Mouse (Mus musculus) stomach, embryonic 14.5 days (tissue): ENCODE measurements around the gene Eepd1. TPM values are rescaled to one million over a fixed set of nuclear protein-coding genes. Genes with fewer than 3 reads are reported as not detected.
"Not testable (repeated sequence)": the region's sequence is repeated elsewhere in the genome, so short reads cannot be mapped to it uniquely, and the experiment has no call there.

Experiments
- ATAC-seq: fragments of 200-750 bp; cut with Nextera tagmentation; 2 replicates; pipeline ENCODE4 v1.8.0; 2017; ENCODE audit warnings: low read depth, moderate TSS enrichment; ENCODE audit not compliant: insufficient number of reproducible peaks, insufficient read depth, low FRiP score
- H3K27ac ChIP-seq: fragments of 300-500 bp; sonication (generic); 2 replicates; pipeline ENCODE4 v1.5.1; 2014; ENCODE audit warnings: mild to moderate bottlenecking, low read length, moderate library complexity, mixed read lengths
- H3K27me3 ChIP-seq: fragments of 300-500 bp; sonication (generic); 2 replicates; pipeline ENCODE4 v1.6.1; 2014; ENCODE audit warnings: low read length, control low read depth, mixed read lengths; ENCODE audit not compliant: control insufficient read depth, insufficient read depth
- H3K36me3 ChIP-seq: fragments of 300-500 bp; sonication (generic); 2 replicates; pipeline ENCODE4 v1.6.1; 2014; ENCODE audit warnings: mild to moderate bottlenecking, control low read depth, low read length, moderate library complexity, mixed read lengths; ENCODE audit not compliant: control insufficient read depth, insufficient read depth
- H3K4me1 ChIP-seq: fragments of 300-500 bp; sonication (generic); 2 replicates; pipeline ENCODE4 v1.6.1; 2014; ENCODE audit warnings: low read length, control low read depth, mixed read lengths; ENCODE audit not compliant: control insufficient read depth, insufficient read depth
- H3K4me2 ChIP-seq: fragments of 300-500 bp; sonication (generic); replicated peaks from 2 replicates; pipeline ENCODE4 v1.6.1; 2014; ENCODE audit warnings: low read depth, low read length, control low read depth
- H3K4me3 ChIP-seq: fragments of 300-500 bp; sonication (generic); 2 replicates; pipeline ENCODE4 v1.5.1; 2014; ENCODE audit warnings: low read depth, low read length, control low read depth
- H3K9ac ChIP-seq: fragments of 300-500 bp; sonication (generic); replicated peaks from 2 replicates; pipeline ENCODE4 v1.6.1; 2014; ENCODE audit warnings: low read depth, mild to moderate bottlenecking, control low read depth, low read length, moderate library complexity, mixed read lengths
- H3K9me3 ChIP-seq: fragments of 300-500 bp; sonication (generic); 2 replicates; pipeline ENCODE4 v1.6.1; 2016; ENCODE audit warnings: low read depth, low read length, control low read depth; ENCODE audit not compliant: control insufficient read depth
- WGBS: fragments of 180-500 bp; shearing (Covaris S2); extraction: QIAGEN DNeasy Blood & Tissue Kit; methylation state at CpG from one replicate; pipeline ENCODE4 v1.1.7; 2014; 5-methylcytosine and 5-hydroxymethylcytosine counted together
- polyA plus RNA-seq: library from polyadenylated mRNA; unstranded; fragments of >200 nt; fragmentation: Nextera tagmentation; extraction: Ambion mirVana; gene quantifications from 2 replicates; pipeline ENCODE4 v1.2.1, GENCODE M21; 2014

Eepd1 gene
- polyA plus RNA-seq = 10.1 and 11.5 TPM in 2 replicates

DNA sequence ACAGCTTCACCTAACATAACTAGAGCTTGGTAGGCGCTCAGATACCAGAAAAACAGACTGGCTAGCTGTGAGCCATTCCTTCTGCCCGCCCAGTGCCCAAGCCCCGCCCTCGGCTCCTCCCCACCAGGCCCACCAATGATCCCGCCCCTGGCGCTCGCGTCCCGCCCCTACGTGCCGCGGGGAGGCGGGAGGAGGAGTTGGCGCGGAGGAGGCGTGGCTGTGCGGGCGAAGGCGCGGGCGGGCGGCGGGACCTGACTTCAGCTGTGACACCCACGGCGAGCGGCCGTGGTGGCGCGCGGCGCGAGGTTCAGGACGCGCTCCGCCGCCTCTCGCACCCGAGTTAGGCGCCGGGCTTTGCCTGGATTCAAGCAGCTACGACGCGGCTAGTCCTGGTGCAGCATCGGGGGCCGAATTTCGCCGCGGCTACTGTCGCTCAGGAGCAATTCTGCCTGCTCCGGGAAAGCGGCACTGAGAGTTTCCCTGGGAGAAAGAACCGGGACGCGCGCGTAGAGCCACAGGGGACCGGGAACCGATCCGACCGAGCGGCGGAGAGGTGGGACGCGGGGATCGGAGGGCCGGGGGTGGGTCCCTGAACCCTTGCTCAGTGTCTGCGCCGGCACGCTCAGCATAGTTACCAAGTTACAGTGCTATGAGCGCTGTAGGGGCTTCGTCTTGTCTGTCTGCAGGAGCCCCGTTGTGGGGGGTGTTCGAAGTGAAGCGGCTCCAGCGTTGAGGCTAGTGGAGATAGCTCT, at the start of gene Eepd1:
TSS of gene Eepd1 (plus strand) at position 204 of the 752 bp plus-strand sequence.
- under 1% methylated on average over 75 of the region's 75 CpGs for WGBS
- H3K4me1 ChIP-seq = peaks cover 14% of the 10 kb centered on the region; the same call in 1 of the 2 replicates
- H3K36me3 ChIP-seq = no peaks in the 10 kb centered on the region
- peak within 1 kb of the TSS; percentile 63 for H3K9ac ChIP-seq
- ATAC-seq = peak; percentile 96
- H3K4me3 ChIP-seq = peak within 1 kb of the TSS; percentile 71
- H3K27ac ChIP-seq = 0 out of 2 replicates have a peak within 1 kb of the TSS, but pooled peaks have one; percentile 10
- H3K4me2 ChIP-seq = peak within 1 kb of the TSS; percentile 76
- H3K27me3 ChIP-seq = no peaks in the 10 kb centered on the region
- H3K9me3 ChIP-seq = no peaks in the 10 kb centered on the region

DNA sequence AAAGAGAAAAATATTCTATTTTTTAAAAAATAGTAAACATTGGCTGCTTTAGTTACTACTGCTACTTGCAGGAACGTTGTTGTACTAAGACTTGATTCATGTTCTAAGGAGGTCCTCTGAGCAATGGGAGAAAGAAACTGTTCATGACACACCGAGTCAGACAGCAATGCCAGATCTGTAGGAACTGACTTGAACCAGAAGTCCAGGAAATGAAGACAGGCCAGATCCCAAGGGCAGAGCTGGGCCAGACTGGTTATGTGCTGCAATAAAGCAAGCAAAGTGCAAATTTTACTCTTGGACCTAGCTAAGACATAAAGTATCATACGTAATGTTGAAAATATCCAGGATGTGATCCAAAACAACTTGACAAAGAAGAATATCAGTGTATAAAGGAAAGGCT, 42.5 kb upstream of the Eepd1 start:
- H3K4me2 ChIP-seq = no peak overlapping the region
- H3K9me3 ChIP-seq = no peaks in the 10 kb centered on the region
- ATAC-seq = no peak
- WGBS = 76% methylated on average over 3 of the region's 3 CpGs
- no peak overlapping the region for H3K9ac ChIP-seq
- no peaks in the 10 kb centered on the region for H3K27me3 ChIP-seq
- H3K36me3 ChIP-seq = no peaks in the 10 kb centered on the region
- no peaks in the 10 kb centered on the region for H3K4me1 ChIP-seq
- H3K27ac ChIP-seq = no peak overlapping the region
- no peak overlapping the region for H3K4me3 ChIP-seq

DNA sequence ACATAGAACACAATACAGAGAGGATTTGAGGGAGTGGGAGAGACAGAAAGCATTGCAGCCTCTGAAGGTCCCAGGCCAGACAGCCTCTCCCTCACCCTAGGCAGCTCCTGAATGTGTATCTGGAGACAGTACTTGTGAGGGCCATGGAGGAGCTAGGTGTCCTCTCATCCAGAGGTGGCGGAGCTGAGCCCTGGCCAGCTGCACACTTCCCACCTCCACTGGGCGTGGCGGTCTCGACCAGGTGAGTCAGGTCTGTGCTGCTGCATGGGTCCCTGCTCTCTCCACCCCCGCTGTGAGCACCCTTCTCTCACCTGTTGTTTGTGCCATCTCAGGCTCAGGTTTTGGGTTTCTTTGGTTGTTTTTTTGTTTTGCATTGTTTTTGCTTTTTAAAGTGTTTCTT, 41.3 kb upstream of the Eepd1 start:
- H3K36me3 ChIP-seq, H3K4me2 ChIP-seq, H3K9me3 ChIP-seq, H3K4me1 ChIP-seq, H3K9ac ChIP-seq, H3K27ac ChIP-seq, H3K27me3 ChIP-seq, H3K4me3 ChIP-seq: not testable (repeated sequence)
- WGBS = 75% methylated on average over 5 of the region's 5 CpGs
- 0 out of 2 replicates have a peak, but pooled peaks have one; percentile 28 for ATAC-seq

DNA sequence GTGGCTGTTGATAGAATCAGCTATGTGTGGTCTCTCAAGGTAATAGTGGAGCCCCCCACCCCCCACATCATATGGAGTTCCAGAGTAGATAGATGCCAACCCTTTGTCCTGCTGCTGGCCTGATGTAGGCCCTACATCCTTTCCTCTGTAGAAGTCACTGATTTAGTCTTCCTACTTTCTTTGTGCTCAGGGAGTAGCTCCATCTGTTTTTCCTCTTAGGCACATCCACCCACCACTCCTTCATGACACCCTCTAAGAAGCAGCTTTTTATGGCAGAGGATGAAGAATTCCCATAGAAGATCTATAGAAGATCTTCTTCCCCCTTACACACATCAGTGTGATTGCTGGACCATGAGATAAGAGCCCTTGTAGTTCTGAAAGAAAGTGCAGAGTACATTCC, 39.3 kb upstream of the Eepd1 start:
- Histone ChIP-seq H3K36me3 (no peaks in the 10 kb centered on the region), H3K4me1 (no peaks in the 10 kb centered on the region)
- no peak for ATAC-seq

DNA sequence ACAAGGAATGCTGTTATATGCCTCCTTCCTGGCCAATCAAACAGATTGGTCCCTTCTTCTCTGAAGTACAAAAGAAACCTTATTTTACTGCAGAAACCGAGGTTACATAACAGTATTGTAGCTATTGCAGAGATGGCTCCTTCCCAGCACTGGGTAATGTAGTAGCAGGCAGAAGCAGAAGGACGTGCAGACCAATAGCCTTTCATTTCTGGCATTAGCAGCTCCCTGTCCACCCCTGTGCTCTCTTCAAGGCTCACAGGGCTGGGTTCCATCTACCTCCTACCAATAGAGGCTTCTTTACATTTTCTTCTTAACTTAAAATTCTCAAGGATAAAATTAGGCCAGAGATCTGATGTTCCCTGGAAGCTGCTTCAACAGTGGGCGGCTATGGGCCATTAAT, 38.3 kb upstream of the Eepd1 start:
- Histone ChIP-seq H3K9ac (no peak overlapping the region), H3K4me3 (no peak overlapping the region), H3K9me3 (no peaks in the 10 kb centered on the region), H3K36me3 (no peaks in the 10 kb centered on the region), H3K4me1 (no peaks in the 10 kb centered on the region), H3K27ac (no peak overlapping the region), H3K27me3 (no peaks in the 10 kb centered on the region), H3K4me2 (no peak overlapping the region)
- ATAC-seq = no peak
- 77% methylated on average over 3 of the region's 3 CpGs for WGBS

More for the DNA sequence above, 39.3 kb upstream of the Eepd1 start:
- Histone ChIP-seq H3K4me2 (no peak overlapping the region), H3K4me3 (no peak overlapping the region), H3K27ac (no peak overlapping the region), H3K27me3 (no peaks in the 10 kb centered on the region), H3K9ac (no peak overlapping the region), H3K9me3 (no peaks in the 10 kb centered on the region)

DNA sequence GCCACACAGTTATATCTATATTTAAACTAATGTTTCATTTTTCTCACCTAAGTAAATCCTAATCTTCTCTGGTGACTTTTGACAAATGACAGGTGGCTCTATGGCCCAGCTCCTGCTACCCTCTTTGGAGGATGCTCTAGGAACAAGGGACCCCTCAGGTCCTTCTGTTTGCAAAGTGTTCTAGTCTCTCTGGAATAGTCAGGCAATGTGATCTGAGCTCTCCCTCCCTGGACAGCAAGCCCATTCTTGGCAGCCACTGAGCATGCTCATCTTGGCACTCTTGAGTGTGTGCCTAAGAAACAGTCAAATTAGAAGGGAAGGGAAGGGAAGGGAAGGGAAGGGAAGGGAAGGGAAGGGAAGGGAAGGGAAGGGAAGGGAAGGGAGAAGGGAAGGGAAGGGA, 37.8 kb upstream of the Eepd1 start:
- no peak for ATAC-seq
- no peaks in the 10 kb centered on the region for H3K9me3 ChIP-seq
- no peaks in the 10 kb centered on the region for H3K36me3 ChIP-seq
- H3K4me2 ChIP-seq = no peak overlapping the region
- H3K9ac ChIP-seq = no peak overlapping the region
- H3K4me3 ChIP-seq = no peak overlapping the region
- H3K27ac ChIP-seq = no peak overlapping the region
- no peaks in the 10 kb centered on the region for H3K27me3 ChIP-seq
- no peaks in the 10 kb centered on the region for H3K4me1 ChIP-seq

DNA sequence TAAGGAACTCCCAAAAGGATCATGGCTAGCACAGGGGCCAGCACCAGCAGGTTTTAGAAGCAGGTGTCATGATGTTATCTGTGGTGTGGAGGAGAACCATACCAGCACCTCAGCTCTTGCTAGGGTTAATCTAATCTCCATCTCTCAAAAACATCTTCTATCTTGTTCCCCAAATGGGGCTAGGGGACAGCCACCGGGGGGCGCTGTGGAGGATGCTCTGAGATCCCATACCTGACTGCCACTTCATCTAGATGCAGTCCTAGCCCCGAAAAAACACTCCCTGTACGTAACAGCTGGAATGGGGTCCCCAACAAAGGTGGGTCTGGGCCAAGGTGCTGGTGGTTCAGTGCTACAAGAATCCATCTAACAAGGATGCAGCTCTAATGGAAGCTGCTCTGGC, 31.0 kb upstream of the Eepd1 start:
- no peak for ATAC-seq
- H3K27me3 ChIP-seq = no peaks in the 10 kb centered on the region
- no peak overlapping the region for H3K4me3 ChIP-seq
- no peaks in the 10 kb centered on the region for H3K4me1 ChIP-seq
- H3K27ac ChIP-seq = no peak overlapping the region
- H3K36me3 ChIP-seq = no peaks in the 10 kb centered on the region
- no peak overlapping the region for H3K9ac ChIP-seq
- H3K4me2 ChIP-seq = no peak overlapping the region
- 60% methylated on average over 4 of the region's 4 CpGs for WGBS
- H3K9me3 ChIP-seq = no peaks in the 10 kb centered on the region

DNA sequence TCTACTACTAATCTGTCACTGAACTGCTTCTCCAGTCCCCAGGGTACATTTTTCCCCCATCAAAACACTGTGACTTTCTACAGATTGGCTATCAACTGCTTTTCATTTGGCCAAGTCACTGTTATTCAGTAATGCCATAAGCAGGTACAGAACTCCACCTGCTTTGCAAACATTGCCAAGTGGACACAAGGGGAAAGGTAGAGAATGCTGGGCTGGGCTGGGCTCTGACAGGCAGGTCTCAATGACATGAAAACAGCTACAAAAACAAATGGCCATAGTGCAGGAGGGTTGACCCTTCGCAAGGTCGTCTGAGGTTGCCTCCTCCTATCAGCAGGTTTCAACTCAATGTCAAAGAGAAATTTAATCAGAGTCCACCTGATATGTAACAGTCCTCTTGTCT, 26.3 kb upstream of the Eepd1 start:
- Histone ChIP-seq H3K4me1 (no peaks in the 10 kb centered on the region), H3K27me3 (no peaks in the 10 kb centered on the region), H3K27ac (no peak overlapping the region), H3K9me3 (no peaks in the 10 kb centered on the region), H3K4me2 (no peak overlapping the region), H3K36me3 (no peaks in the 10 kb centered on the region), H3K4me3 (no peak overlapping the region), H3K9ac (no peak overlapping the region)
- peak; percentile 91 for ATAC-seq
- 66% methylated on average over 2 of the region's 2 CpGs for WGBS
